Mouse (Mus musculus) left cerebral cortex, postnatal 36 days (tissue): ENCODE data around the gene Mpv17l2. TPM values are rescaled to one million over a fixed set of nuclear protein-coding genes. Genes with fewer than 3 reads are reported as not detected.
A peak's percentile ranks its signal among the peaks of the same experiment; 100 is the strongest.

Experiments used
- DNase-seq, 2 experiments: peaks; one replicate each; pipeline ENCODE4 v3.0.0; 2021 to 2022; ENCODE audit warnings: low spot score in 2 of 2, mixed read lengths in 1 of 2
- intact Hi-C: fragments of 180-260 bp; cut with DNase I; formaldehyde crosslinking; loops from one replicate; pipeline ENCODE4 v1.15.1; 2025
- total RNA-seq, 2 experiments: library from RNA; stranded (reverse); gene quantifications; 2 replicates each; pipeline ENCODE4 v1.2.3; 2021

Gene Mpv17l2
- total RNA-seq = 10 to 100 TPM; 33.9 to 41.5 TPM

DNA sequence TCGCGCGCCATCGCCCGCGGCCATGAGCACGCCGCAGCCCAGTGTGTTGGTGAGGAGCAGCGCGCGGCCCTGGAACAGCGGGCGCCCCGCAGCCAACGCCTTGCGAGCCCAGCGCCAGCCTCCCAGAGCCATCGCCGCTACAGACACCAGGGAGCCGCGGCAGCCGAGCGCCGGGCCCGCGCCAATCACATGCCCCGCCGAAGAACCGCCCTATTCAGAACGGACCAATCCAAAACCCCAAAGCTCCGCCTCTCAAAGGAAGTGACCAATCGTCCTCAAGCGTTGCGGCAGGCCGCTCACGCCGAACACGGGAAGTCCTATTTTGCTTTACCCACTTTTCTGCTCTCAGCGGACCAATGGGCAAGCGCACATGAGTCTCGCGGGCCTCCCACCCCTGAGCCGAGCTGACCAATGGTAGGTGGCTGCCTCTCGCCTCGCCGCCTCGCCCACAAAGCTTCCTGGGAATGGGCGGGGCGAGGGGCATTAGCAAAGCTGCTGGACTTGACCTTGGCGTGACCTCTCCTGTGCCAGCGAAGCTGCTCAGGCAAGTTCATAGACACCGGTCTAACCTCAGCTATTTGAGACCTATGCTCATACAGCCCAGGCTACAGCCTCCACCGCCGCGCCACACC lies at the start of gene Mpv17l2:
Mpv17l2 (minus strand) TSS at position 172 of the 632 bp plus-strand sequence.
- peak; percentile 97 for DNase-seq
- intact Hi-C loops = loop anchor here (5.0 kb wide), 1 partner anchor 36 kb away; no protein-coding TSS in a partner anchor

DNA sequence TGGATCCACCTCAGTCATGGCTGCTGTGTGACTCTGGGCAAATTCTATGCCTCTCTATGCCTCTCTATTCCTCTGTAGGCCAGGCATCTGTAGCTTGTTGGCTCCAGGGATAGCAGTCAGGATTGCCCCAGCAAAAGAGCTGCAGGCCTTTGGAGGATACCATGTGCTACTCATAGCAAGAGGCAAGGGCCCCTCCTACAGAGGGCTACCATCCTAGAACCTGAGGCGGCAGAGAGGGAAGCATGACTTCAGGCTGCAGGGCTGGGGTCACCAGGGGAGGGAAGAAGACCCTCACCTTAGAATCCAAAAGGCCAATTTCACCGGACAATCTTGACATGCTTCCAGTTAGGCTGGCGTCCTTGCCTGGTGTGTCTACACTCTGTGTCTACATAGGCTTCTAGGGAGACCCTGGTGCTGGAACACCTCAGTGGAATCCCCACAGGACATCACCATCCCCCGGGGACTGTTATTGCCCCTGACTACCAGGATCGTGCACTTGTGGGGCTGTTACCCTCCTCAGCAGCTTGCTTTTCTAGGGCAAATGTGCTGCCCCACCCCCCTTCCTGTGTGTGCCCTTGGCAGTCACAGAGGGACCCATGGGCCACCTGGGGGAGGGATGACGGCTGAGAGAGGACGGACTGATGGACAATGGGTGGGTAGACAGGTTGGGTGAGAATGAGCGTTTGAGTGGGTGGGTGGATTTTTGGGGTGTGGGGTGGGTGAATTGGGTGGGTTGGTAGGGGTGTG lies 48.4 kb upstream of the Mpv17l2 start:
- intact Hi-C loops = no loop called here
- no peak for DNase-seq

DNA sequence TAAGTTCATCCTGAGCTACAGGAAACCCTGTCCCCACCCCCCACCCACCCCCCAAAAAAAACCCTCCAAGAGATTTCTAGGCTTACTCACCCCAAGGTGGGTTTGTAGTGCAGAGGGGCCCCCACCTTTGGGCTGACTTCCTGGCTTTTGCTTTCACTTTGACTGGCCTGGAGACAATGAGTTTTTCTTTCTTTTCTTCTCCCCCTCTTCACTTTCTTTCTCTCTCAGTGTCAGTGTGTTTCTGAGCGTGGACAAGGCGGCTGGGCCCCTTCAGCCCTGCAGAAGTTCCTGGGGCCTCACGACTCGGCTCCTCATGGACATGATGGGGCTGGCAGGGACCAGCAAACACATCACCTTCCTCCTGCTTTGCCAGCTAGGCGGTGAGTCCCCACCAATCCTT lies 47.5 kb upstream of the Mpv17l2 start, which contains the start of gene Il12rb1:
Il12rb1 (plus strand) TSS at position 211 of the 400 bp plus-strand sequence.
- DNase-seq = no peak
- intact Hi-C loops = no loop called here

DNA sequence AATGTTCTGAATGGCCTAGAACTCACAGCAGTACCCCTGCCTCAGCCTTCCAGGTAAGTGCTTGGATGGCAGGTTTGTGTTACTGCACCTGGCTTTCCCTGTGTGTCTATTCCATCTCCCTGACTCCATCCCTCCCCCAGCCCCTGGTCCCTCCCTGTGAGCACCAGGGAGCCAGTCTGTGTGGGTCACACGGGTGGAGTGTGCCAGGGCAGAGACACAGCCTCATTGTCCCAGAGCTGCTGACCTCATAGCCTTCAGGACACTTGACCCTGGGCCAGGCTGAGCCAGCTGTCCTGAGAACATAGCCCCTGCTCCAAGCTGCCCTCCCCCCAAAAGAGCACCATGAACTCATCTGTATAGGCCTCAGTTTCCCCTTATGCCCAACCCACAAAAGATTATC lies 46.6 kb upstream of the Mpv17l2 start:
- no peak for DNase-seq
- intact Hi-C loops = no loop called here

DNA sequence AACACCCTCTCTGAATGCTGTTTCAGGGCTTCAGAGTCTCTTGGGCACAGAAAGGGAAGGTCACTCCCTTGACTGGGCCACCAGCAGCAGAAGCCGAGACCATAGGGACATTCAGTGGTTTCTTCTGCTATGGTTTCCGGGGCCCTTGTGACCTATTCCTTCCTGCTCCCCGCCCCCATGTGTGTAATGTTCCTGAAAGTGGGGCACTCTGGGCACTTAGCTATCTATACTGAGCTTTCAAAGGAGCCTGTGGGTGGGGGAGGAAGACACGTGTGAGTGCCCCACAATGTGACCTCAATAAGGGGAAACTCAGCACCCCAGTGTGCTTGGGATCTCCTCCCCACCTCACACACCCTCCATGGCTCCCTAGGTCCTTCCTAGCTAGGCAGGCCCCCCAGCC lies 45.8 kb upstream of the Mpv17l2 start:
- intact Hi-C loops = no loop called here
- DNase-seq = no peak

DNA sequence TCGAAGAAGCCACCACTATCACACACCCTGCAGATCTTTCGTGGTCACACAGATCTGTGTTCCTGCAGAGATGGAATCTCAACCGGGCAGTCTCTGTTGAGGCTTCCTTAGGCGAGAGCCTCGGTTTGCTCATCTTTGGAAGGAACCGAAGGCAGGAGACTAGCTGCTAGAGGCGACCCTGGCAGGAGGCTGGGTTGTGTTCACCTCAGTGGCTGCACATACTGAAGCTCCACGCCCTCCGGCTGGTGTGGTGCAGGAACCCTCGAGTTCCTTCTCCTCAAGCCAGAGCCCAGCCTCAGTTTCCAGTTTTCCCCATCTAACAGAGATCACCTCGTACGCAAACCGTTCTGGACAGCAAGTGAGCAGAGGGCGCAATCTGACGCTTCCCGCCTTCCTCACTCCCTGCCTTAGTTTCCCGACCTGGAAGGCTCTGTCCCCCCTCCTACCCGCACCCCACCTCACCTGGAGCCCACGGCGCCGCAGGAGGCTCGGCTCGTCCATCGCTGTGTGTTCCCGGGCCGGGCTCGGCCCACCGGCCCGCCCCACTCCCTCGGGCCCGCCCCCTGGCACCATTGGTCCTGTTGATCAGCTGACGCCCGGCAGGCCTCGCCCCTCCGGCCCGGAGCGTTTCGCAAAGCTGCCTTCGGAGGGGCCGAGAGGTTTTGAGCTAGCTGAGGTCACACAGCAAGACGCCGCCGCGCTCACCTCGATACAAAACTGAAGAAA lies 43.9 kb upstream of the Mpv17l2 start, which contains the start of gene Mast3:
Mast3 (minus strand) TSS at position 574 of the 726 bp plus-strand sequence.
- DNase-seq = peak; percentile 81 to 85
- intact Hi-C loops = no loop called here

DNA sequence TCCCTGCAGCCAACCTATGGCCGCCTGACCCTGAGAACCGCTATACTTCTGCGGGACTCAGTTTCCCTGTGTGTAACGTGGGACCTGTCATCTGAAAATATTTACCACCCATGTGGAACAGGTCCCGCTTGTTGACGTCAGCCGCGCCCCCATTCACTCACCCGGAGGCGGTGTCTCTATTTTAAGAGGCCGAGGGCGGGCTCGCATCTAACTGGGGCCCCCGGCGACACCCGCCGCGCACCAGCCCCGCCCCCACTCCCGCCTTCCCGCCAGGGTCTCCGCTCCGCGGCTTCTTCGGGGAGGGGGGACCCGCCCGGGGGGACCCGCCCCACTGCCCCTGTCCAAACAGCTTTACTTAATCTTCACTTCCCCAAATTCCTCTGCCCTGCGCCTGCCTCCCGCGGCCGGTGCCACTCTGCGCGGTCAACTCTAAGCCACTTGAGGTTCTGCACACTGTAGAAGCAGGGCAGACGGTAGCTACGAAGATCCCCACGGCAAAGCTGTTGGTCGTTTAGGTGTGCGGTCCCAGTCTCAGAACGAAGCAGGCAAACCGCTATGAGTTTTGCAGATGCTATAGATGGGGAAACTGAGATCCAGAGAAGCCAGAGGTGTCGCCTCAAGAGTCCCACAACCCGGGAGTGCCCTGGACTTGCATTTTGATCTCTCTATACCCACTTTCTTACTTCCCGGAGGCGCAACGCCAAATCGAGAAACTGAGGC lies 43.2 kb upstream of the Mpv17l2 start:
- intact Hi-C loops = no loop called here
- peak; percentile 69 to 87 for DNase-seq

DNA sequence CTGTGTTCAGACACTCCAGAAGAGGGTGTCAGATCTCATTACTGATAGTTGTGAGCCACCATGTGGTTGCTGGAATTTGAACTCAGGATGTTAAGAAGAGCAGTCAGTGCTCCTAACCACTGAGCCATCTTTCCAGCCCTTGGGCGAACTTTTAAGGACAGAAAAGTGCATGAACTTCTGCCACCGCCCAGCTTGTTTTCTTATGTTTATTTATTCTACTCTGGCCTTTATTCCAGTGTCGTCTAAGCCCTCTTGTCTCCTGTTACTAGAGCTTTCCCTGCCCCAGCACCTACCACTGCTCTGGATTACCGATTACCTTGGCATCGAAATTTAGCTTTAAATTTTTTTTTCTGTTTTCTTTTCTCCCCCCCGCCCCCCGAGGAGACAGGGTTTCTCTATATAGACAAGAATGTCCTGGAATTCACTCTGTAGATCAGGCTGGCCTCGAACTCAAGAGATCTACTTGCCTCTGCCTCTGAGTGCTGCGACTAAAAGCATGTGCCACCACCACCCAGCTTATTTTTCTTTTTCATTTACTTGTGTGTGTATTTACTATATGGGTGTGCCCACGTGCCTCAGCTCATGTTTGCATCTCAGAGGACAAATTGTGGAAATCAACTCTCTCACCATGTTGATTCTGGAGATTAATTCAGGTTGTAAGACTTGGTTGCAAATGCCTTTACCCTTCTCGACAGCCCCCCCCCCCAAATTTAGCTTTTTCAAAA lies 42.2 kb upstream of the Mpv17l2 start:
- intact Hi-C loops = no loop called here
- DNase-seq = no peak

DNA sequence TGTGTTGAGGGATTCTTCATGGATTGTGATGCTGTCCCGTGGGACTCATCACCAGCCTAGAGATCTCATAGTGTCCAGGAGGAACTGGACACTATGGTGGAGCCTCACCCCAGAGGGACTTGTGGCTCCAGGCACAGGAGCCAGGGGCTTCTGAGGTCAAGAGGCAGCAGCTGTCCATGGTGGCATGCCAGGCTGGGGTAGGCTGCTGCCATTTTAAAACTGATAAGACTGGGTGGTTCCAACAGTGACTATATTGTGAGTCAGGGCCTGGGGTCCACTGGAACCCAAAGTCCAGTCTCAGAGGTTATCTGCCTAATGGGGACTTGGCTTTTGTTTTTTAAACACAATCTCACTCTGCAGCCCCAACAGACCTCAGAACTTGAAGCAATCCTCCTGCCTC lies 41.1 kb upstream of the Mpv17l2 start:
- intact Hi-C loops = no loop called here
- DNase-seq = no peak

DNA sequence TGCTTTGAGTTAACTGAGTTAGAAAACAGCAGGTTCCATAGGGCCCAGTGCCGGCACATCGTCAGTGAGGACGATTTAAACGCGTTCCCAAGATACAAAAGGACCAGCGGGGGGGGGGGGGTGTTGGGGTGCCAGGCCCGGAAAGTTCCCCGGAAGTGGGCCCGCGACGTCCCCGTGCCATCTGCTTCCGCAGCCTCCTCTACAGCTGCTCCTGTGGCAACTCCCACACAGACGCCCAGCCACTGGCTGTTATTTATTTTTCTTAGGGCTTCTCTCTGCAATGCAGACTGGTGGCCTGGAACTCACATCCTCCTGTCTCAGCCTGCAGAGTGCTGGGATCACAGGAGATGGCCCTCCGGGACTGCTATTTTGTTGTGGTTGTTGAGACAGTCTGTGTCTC lies 40.4 kb upstream of the Mpv17l2 start:
- intact Hi-C loops = no loop called here
- peak; percentile 81 to 85 for DNase-seq

DNA sequence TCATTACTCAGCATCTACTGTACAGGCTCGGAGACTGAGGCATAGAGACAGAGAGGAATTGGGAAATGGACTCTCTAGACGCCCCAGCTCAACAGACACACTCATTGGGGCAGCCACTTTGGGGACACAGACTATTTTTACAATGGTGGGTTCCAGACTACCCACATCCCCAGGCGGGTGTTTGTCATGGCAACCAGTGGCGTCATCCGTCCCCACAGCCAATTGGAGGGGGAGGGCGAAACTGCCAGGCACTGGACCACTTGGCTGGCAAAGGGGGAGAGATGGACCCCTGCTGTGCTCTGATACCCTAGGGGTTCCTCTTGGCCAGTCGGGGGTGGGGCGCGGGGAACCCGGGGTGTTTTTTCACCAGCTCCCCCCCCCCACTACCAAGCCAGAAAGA lies 39.9 kb upstream of the Mpv17l2 start:
- intact Hi-C loops = no loop called here
- DNase-seq = peak; percentile 68 to 71

DNA sequence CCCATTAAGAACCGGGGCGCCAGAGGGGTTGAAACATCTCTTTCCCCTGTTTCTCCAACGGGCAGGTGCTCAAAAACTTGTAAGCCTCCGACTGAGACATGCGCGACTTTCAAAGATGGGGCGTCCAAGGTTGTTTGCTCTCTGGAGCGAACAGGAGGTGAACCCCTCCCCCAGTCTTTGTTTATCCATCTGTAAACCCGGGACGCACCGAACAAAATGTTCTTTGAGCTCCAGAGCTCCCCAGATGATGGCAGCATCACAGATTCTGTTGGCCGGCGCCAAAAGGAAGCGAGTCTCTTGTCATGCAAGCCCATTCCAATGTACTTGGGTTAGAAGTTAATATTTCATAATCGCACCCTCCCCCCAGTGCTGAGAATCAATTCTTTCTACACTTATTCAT lies 37.5 kb upstream of the Mpv17l2 start:
- intact Hi-C loops = loop anchor here (5.0 kb wide), 1 partner anchor 36 kb away; the partner anchor contains the start of gene Mpv17l2
- peak in 1 of 2 experiments; percentile 58 for DNase-seq

DNA sequence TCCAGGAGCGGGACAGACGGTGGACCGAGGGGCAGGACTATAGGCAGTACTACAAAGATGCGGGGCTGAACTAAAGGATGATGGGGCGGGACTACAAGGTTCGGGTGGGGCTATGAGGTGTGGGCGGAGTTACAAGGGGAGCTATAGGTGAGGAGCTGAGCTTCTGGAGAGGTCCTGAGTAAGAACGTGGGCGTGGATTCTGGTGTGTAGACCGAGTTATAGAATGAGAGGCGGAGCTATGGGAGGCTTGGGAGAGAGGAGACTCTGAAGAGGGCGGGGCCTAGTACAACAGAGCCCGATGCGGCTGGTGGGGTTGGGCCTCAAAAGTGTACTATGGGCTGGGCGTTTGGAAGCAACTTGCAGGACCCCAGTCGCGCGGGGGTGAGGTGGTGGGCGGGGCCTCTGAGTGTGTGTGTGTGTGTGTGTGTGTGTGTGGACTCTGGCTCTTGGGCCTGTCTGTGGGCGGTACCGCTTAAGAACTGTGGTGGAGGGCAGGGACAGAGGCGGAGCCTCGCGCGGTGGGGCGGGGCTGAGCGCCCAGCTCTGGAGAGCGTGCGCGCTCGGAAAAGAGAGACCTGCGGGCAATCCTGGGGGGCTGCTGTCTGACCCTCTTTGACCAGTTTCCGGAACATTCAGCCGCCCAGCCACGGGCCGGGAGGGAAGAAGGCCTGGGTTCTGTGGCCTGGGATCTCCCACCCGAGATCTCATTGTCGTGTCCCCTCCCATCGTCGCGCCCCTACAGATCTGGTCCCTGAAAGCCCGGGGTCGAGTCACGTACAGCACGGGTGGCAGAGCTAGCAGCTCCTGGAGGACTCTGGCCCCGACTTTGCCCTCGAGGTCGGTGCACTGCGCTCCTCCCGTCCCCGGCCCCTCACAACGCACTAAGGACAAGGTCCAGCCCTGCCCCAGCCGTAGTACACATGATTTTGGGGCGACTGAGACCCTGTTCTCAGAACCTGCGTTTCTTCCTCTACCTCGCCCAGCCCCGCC lies 36.6 kb upstream of the Mpv17l2 start:
- intact Hi-C loops = loop anchor here (5.0 kb wide), 1 partner anchor 35 kb away; the partner anchor contains the start of gene Mpv17l2
- peak; percentile 86 to 87 for DNase-seq

DNA sequence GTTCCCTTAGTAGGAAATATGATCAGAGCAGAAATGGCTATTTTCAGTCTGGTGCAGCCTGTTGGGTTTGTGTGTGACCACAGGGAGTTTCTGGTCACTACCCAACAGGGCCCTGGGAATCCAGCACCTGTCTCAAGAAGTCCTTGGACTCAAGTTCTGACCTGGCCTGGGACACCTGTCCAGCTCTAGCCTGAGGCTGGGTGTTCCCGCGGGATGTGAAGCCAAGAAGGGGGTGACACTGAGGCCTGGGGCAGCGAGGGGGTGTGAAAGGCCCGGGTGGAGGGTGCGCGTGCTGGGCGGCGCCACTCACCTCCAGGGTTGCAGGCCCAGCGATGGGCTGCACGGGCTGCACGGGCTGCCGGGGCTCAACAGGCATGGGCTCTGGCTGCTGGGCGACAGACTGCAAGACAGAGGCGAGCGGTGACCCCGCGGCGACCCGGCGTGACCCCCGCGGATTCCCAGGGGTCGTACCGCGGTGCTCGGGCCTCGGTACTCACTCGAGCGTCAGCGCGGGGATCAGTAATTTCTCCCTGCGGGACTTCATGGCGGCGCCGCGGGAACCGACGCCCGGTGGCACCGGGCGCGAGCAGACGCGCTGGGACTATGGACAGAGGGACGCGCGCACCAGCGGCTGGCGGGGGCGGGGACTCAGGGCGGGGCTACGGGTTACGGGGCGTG lies 35.8 kb upstream of the Mpv17l2 start:
- no peak for DNase-seq
- intact Hi-C loops = loop anchor here (5.0 kb wide), 1 partner anchor 34 kb away; the partner anchor contains the start of gene Mpv17l2

DNA sequence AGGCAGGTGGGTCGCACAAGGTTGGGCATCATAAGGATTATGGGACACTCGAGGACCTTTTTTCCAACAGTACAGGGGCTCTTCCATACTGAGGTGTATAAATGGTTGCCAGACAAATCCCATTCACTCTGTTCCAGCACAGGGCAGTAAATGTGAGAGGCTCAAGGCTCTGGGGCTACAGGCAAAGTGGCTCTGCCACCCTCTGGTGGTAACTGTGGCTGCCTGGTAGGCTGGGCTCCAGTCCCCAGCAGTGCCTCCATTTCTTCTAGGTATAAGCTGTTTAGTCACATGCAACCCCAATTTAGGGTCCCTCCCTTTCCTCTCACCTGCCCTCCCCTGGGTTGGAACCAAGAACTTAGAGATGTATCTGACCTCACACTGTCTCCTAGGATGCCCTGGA lies 34.6 kb upstream of the Mpv17l2 start:
- no peak for DNase-seq
- intact Hi-C loops = loop anchor here (5.0 kb wide), 1 partner anchor 33 kb away; the partner anchor contains the start of gene Mpv17l2

DNA sequence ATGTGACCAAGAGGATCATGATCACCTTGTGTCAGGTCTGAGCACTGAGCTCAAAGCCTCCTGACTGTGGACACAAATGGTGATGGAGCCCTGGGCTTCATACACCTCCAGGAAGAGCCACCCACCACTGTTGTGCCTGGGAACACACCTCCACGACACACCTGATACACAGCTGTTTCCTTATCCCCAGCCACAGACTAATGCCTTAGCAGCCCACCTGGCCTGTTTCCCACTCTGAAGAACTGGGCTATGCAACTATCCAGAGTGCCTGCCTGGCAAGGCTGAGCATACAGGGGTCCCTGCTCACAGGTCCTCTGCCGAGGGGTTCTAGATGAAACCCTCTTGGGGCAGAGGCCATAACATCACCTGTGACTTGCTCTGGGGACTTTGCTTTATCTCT lies 33.5 kb upstream of the Mpv17l2 start:
- intact Hi-C loops = no loop called here
- DNase-seq = no peak

DNA sequence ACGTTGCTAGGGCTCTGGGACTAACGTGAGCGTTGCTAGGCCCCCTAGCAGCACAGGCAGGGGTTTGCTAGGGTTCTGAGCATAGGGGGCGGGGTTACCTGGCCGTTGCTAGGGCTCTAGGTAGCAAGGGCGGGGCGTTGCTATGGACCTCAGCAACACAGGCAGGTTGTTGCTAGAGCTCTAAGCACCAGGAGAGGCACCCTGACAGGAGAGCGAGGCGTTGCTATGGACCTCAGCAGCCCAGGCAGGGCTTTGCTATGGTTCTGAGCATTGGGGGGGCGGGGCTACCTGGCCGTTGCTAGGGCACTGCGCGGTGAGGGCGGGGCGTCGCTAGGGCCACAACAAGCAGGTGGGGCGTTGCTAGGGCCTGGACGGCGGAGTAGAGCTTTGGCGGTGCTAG lies 32.0 kb upstream of the Mpv17l2 start:
- no peak for DNase-seq
- intact Hi-C loops = loop anchor here (2.0 kb wide), 1 partner anchor 16 kb away; the partner anchor contains the start of gene Pik3r2
